Mouse (Mus musculus): ENCODE data around the gene Abhd15. TPM values are rescaled to one million over a fixed set of nuclear protein-coding genes. Genes with fewer than 3 reads are reported as not detected.

Abhd15 gene
- polyA plus RNA-seq, 1 experiment from 2014 or later: 1.6 TPM

GRCm38 (mm10) chr11:77513811-77514170 lies 1.1 kb upstream of the Abhd15 start:
- H3K9me3 ChIP-seq (ENCODE audit: control insufficient read depth, low read length): no peaks in the 10 kb centered on the region
- H3K4me3 ChIP-seq (ENCODE audit: control insufficient read depth in 1 of 2, insufficient read depth in 1 of 2, low read depth in 1 of 2, low read length in 2 of 2): peak overlapping the region; percentile 81 to 82
- ATAC-seq (ENCODE audit: insufficient number of reproducible peaks, insufficient read depth, low FRiP score, low read depth): no peak
- peaks cover 5% of the 10 kb centered on the region; the same call in 1 of the 2 replicates for H3K36me3 ChIP-seq (ENCODE audit: control insufficient read depth, insufficient read depth, low read length)
- H3K27ac ChIP-seq (replicated peaks in 1 of 2; ENCODE audit: control insufficient read depth in 1 of 2, insufficient read depth in 1 of 2, low read depth in 2 of 2, low read length in 2 of 2): peak overlapping the region; percentile 64 to 65; a peak in 3 of 4 replicates
- 7% methylated on average over 10 of the region's 10 CpGs for WGBS
- H3K4me2 ChIP-seq (ENCODE audit: low read length): peak overlapping the region; percentile 98
- peaks cover 24 to 34% of the 10 kb centered on the region in 2 experiments for H3K4me1 ChIP-seq (ENCODE audit: control insufficient read depth in 2 of 2, insufficient read depth in 2 of 2, low read length in 2 of 2)
- peak overlapping the region; percentile 62 for H3K9ac ChIP-seq (ENCODE audit: low read length)
- peaks cover 8% of the 10 kb centered on the region for H3K27me3 ChIP-seq (ENCODE audit: control insufficient read depth, insufficient read depth, low read length)

- ATAC-seq (ENCODE audit: insufficient number of reproducible peaks, insufficient read depth, low FRiP score, low read depth): no peak
- Histone ChIP-seq H3K27ac (replicated peaks in 1 of 2; ENCODE audit: control insufficient read depth in 1 of 2, insufficient read depth in 1 of 2, low read depth in 2 of 2, low read length in 2 of 2) (peak overlapping the region; percentile 7 to 63; a peak in 2 of 4 replicates), H3K4me1 (ENCODE audit: control insufficient read depth in 2 of 2, insufficient read depth in 2 of 2, low read length in 2 of 2) (peaks cover 21 to 29% of the 10 kb centered on the region in 2 experiments), H3K4me2 (ENCODE audit: low read length) (peak overlapping the region; percentile 98), H3K27me3 (ENCODE audit: control insufficient read depth, insufficient read depth, low read length) (peaks cover 8% of the 10 kb centered on the region), H3K4me3 (ENCODE audit: control insufficient read depth in 1 of 2, insufficient read depth in 1 of 2, low read depth in 1 of 2, low read length in 2 of 2) (peak overlapping the region; percentile 52 to 56), H3K36me3 (ENCODE audit: control insufficient read depth, insufficient read depth, low read length) (no peaks in the 10 kb centered on the region), H3K9ac (ENCODE audit: low read length) (peak overlapping the region; percentile 70), H3K9me3 (ENCODE audit: control insufficient read depth, low read length) (no peaks in the 10 kb centered on the region)
- whole genome bisulfite sequencing: 2% methylated on average over 19 of the region's 19 CpGs
Observed at GRCm38 (mm10) chr11:77514281-77514831, 565 bp upstream of the Abhd15 start.

- H3K36me3 ChIP-seq (ENCODE audit: control insufficient read depth, insufficient read depth, low read length): no peaks in the 10 kb centered on the region
- H3K27ac ChIP-seq (replicated peaks in 1 of 2; ENCODE audit: control insufficient read depth in 1 of 2, insufficient read depth in 1 of 2, low read depth in 2 of 2, low read length in 2 of 2): peak within 1 kb of the TSS in 1 of 2 experiments; percentile 63; a peak in 1 of 4 replicates
- peaks cover 21 to 29% of the 10 kb centered on the region in 2 experiments for H3K4me1 ChIP-seq (ENCODE audit: control insufficient read depth in 2 of 2, insufficient read depth in 2 of 2, low read length in 2 of 2)
- peak within 1 kb of the TSS; percentile 70 for H3K9ac ChIP-seq (ENCODE audit: low read length)
- no peaks in the 10 kb centered on the region for H3K9me3 ChIP-seq (ENCODE audit: control insufficient read depth, low read length)
- H3K4me2 ChIP-seq (ENCODE audit: low read length): peak within 1 kb of the TSS; percentile 98
- peak within 1 kb of the TSS; percentile 52 to 56 for H3K4me3 ChIP-seq (ENCODE audit: control insufficient read depth in 1 of 2, insufficient read depth in 1 of 2, low read depth in 1 of 2, low read length in 2 of 2)
- ATAC-seq (ENCODE audit: insufficient number of reproducible peaks, insufficient read depth, low FRiP score, low read depth): no peak
- 11% methylated on average over 39 of the region's 39 CpGs for WGBS
- H3K27me3 ChIP-seq (ENCODE audit: control insufficient read depth, insufficient read depth, low read length): peaks cover 8% of the 10 kb centered on the region
Observed at GRCm38 (mm10) chr11:77515637-77516552, 974 bp downstream of the Abhd15 start, which contains the start of gene Trp53i13. Gene Trp53i13 (minus strand): TSS chr11:77515980.

- WGBS: 89% methylated on average over 5 of the region's 5 CpGs
- no peaks in the 10 kb centered on the region for H3K36me3 ChIP-seq (ENCODE audit: control insufficient read depth, insufficient read depth, low read length)
- no peak overlapping the region for H3K27ac ChIP-seq (replicated peaks in 1 of 2; ENCODE audit: control insufficient read depth in 1 of 2, insufficient read depth in 1 of 2, low read depth in 2 of 2, low read length in 2 of 2)
- H3K9ac ChIP-seq (ENCODE audit: low read length): no peak overlapping the region
- peak overlapping the region; percentile 98; the same call in 1 of the 2 replicates for H3K4me2 ChIP-seq (ENCODE audit: low read length)
- no peak for ATAC-seq (ENCODE audit: insufficient number of reproducible peaks, insufficient read depth, low FRiP score, low read depth)
- H3K4me3 ChIP-seq (ENCODE audit: control insufficient read depth in 1 of 2, insufficient read depth in 1 of 2, low read depth in 1 of 2, low read length in 2 of 2): no peak overlapping the region
- no peaks in the 10 kb centered on the region for H3K9me3 ChIP-seq (ENCODE audit: control insufficient read depth, low read length)
- peaks cover 8% of the 10 kb centered on the region for H3K27me3 ChIP-seq (ENCODE audit: control insufficient read depth, insufficient read depth, low read length)
- peaks cover 21 to 27% of the 10 kb centered on the region in 2 experiments for H3K4me1 ChIP-seq (ENCODE audit: control insufficient read depth in 2 of 2, insufficient read depth in 2 of 2, low read length in 2 of 2)
Observed at GRCm38 (mm10) chr11:77516553-77517425, 1.9 kb downstream of the Abhd15 start.

GRCm38 (mm10) chr11:77518051-77518798 lies 3.3 kb downstream of the Abhd15 start:
- Histone ChIP-seq H3K4me2 (ENCODE audit: low read length) (no peak overlapping the region), H3K4me1 (ENCODE audit: control insufficient read depth in 2 of 2, insufficient read depth in 2 of 2, low read length in 2 of 2) (peaks cover 18 to 21% of the 10 kb centered on the region in 2 experiments), H3K4me3 (ENCODE audit: control insufficient read depth in 1 of 2, insufficient read depth in 1 of 2, low read depth in 1 of 2, low read length in 2 of 2) (no peak overlapping the region), H3K9ac (ENCODE audit: low read length) (no peak overlapping the region), H3K27me3 (ENCODE audit: control insufficient read depth, insufficient read depth, low read length) (peaks cover 8% of the 10 kb centered on the region), H3K9me3 (ENCODE audit: control insufficient read depth, low read length) (no peaks in the 10 kb centered on the region), H3K36me3 (ENCODE audit: control insufficient read depth, insufficient read depth, low read length) (no peaks in the 10 kb centered on the region), H3K27ac (replicated peaks in 1 of 2; ENCODE audit: control insufficient read depth in 1 of 2, insufficient read depth in 1 of 2, low read depth in 2 of 2, low read length in 2 of 2) (no peak overlapping the region)
- ATAC-seq (ENCODE audit: insufficient number of reproducible peaks, insufficient read depth, low FRiP score, low read depth): no peak
- 81% methylated on average over 27 of the region's 27 CpGs for WGBS

GRCm38 (mm10) chr11:77519043-77519442 lies 4.1 kb downstream of the Abhd15 start, which contains the start of gene Gm10392:
Gene Gm10392 (minus strand): TSS chr11:77519198.
- Histone ChIP-seq H3K9ac (ENCODE audit: low read length) (no peak within 1 kb of the TSS), H3K27me3 (ENCODE audit: control insufficient read depth, insufficient read depth, low read length) (peaks cover 8% of the 10 kb centered on the region), H3K27ac (replicated peaks in 1 of 2; ENCODE audit: control insufficient read depth in 1 of 2, insufficient read depth in 1 of 2, low read depth in 2 of 2, low read length in 2 of 2) (no peak within 1 kb of the TSS), H3K4me2 (ENCODE audit: low read length) (no peak within 1 kb of the TSS), H3K4me1 (ENCODE audit: control insufficient read depth in 2 of 2, insufficient read depth in 2 of 2, low read length in 2 of 2) (peaks cover 12 to 16% of the 10 kb centered on the region in 2 experiments), H3K36me3 (ENCODE audit: control insufficient read depth, insufficient read depth, low read length) (no peaks in the 10 kb centered on the region), H3K4me3 (ENCODE audit: control insufficient read depth in 1 of 2, insufficient read depth in 1 of 2, low read depth in 1 of 2, low read length in 2 of 2) (no peak within 1 kb of the TSS), H3K9me3 (ENCODE audit: control insufficient read depth, low read length) (no peaks in the 10 kb centered on the region)
- no peak for ATAC-seq (ENCODE audit: insufficient number of reproducible peaks, insufficient read depth, low FRiP score, low read depth)
- WGBS: 58% methylated on average over 5 of the region's 5 CpGs

All from heart, embryonic 14.5 days (tissue).